Comparison of ENCODE assay signal across 12 mouse cellular contexts in the genomic region with DNA sequence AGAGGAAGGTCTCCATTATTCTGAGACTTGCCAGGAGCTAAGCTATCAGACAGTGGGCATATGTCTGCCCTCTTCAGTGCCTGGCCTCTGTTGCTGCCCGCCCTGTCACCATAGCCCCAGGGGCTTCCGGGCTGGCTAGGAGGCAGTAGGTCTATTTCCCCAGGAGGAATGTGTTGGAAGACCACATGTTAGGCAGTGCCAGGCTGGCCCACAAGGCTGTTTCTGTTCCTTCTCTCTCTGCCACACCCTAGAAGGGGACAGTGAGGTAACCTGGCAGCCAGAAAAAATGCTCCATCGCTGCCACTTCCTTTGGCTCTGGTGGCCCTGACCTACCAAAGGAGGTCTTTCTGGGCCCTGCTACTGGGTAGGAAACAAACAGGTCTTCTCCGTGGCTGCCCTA. TPM values are rescaled to one million over a fixed set of nuclear protein-coding genes. Genes with fewer than 3 reads are reported as not detected.
A peak's percentile ranks its signal among the peaks of the same experiment; 100 is the strongest.
DNase-seq lines count a peak whose midpoint lies in the region; ATAC-seq and TF ChIP-seq lines count a peak whose summit lies in the region.
"Had no signal": no experiment of that assay in that cellular context is flagged by ENCODE, and none has a peak within 500 bp of the region (broad histone marks: within the 10 kb centered on the region; RNA-seq: fewer than 3 reads in every experiment).

No protein-coding gene starts in this region.

- no peaks in the 10 kb centered on the region for H3K27me3 ChIP-seq in forebrain, embryonic 13.5 days
- no peaks in the 10 kb centered on the region for H3K27me3 ChIP-seq in hindbrain, embryonic 13.5 days
- no peaks in the 10 kb centered on the region for H3K27me3 ChIP-seq in neural tube, embryonic 13.5 days
- no peaks in the 10 kb centered on the region for H3K27me3 ChIP-seq in liver, postnatal 0 days (ENCODE audit: insufficient read depth, low read length)
- H3K27me3 ChIP-seq: embryonic facial prominence, embryonic 12.5 days; limb, embryonic 13.5 days had no signal

- WGBS in forebrain, embryonic 13.5 days, result 88% methylated on average over 4 of the region's 4 CpGs
- 88% methylated on average over 4 of the region's 4 CpGs for WGBS in hindbrain, embryonic 13.5 days
- 77% methylated on average over 4 of the region's 4 CpGs for WGBS in neural tube, embryonic 13.5 days
- 78% methylated on average over 4 of the region's 4 CpGs for WGBS in liver, postnatal 0 days (ENCODE audit: insufficient replicate concordance)

- no peak for TF ChIP-seq CTCF in layer of hippocampus, adult 2 months (conservative IDR thresholded peaks at IDR 0.05)
- no peak for TF ChIP-seq CTCF in liver, postnatal 0 days (IDR thresholded peaks at IDR 0.05; ENCODE audit: low read depth)

- no peaks in the 10 kb centered on the region for H3K9me3 ChIP-seq in forebrain, embryonic 13.5 days (replicated peaks)
- H3K9me3 ChIP-seq in hindbrain, embryonic 13.5 days, result no peaks in the 10 kb centered on the region
- H3K9me3 ChIP-seq in neural tube, embryonic 13.5 days, result no peaks in the 10 kb centered on the region
- H3K9me3 ChIP-seq in liver, postnatal 0 days (ENCODE audit: low read length), result no peaks in the 10 kb centered on the region
- H3K9me3 ChIP-seq: embryonic facial prominence, embryonic 12.5 days; limb, embryonic 13.5 days had no signal

- no peak for DNase-seq in layer of hippocampus, adult 2 months (ENCODE audit: low spot score in 2 of 2)
- DNase-seq in layer of hippocampus, adult 9-10 months (ENCODE audit: low spot score), result no peak
- no peak for DNase-seq in liver, postnatal 0 days
- DNase-seq: adrenal gland, postnatal 10 days; kidney, postnatal 10 days; lung, postnatal 10 days had no signal

- H3K4me2 ChIP-seq in forebrain, embryonic 13.5 days, result no peak overlapping the region
- no peak overlapping the region for H3K4me2 ChIP-seq in hindbrain, embryonic 13.5 days
- H3K4me2 ChIP-seq in neural tube, embryonic 13.5 days, result no peak overlapping the region
- H3K4me2 ChIP-seq in liver, postnatal 0 days (ENCODE audit: low read depth, low read length), result no peak overlapping the region
- H3K4me2 ChIP-seq: embryonic facial prominence, embryonic 12.5 days; limb, embryonic 13.5 days had no signal

- no peak for TF ChIP-seq EP300 in liver, postnatal 0 days (IDR thresholded peaks at IDR 0.05; ENCODE audit: low read depth)

- H3K27ac ChIP-seq in layer of hippocampus, adult 2 months, result peak overlapping the region; percentile 28; the same call in 1 of the 2 replicates
- peak overlapping the region; percentile 51; the same call in 1 of the 2 replicates for H3K27ac ChIP-seq in forebrain, embryonic 13.5 days
- H3K27ac ChIP-seq in hindbrain, embryonic 13.5 days, result peak overlapping the region; percentile 35
- H3K27ac ChIP-seq in neural tube, embryonic 13.5 days (replicated peaks), result peak overlapping the region; percentile 34
- no peak overlapping the region for H3K27ac ChIP-seq in liver, postnatal 0 days (ENCODE audit: low read depth)
- H3K27ac ChIP-seq: embryonic facial prominence, embryonic 12.5 days; limb, embryonic 13.5 days had no signal

- ATAC-seq in forebrain, embryonic 13.5 days, result no peak
- ATAC-seq in hindbrain, embryonic 13.5 days (ENCODE audit: low FRiP score), result no peak
- ATAC-seq in neural tube, embryonic 13.5 days (ENCODE audit: low read depth), result no peak
- ATAC-seq in megakaryocyte, adult 5-6 weeks (ENCODE audit: poor library complexity, severe bottlenecking), result no peak
- ATAC-seq in liver, postnatal 0 days, result no peak

- H3K36me3 ChIP-seq in forebrain, embryonic 13.5 days (ENCODE audit: poor library complexity, severe bottlenecking), result peaks cover 83% of the 10 kb centered on the region
- peaks cover 65% of the 10 kb centered on the region for H3K36me3 ChIP-seq in hindbrain, embryonic 13.5 days
- H3K36me3 ChIP-seq in neural tube, embryonic 13.5 days, result peaks cover 83% of the 10 kb centered on the region
- H3K36me3 ChIP-seq in liver, postnatal 0 days (replicated peaks; ENCODE audit: insufficient read depth, low read length), result no peaks in the 10 kb centered on the region

- peaks cover 20% of the 10 kb centered on the region for H3K4me1 ChIP-seq in forebrain, embryonic 13.5 days
- H3K4me1 ChIP-seq in hindbrain, embryonic 13.5 days (replicated peaks), result peaks cover 54% of the 10 kb centered on the region
- H3K4me1 ChIP-seq in neural tube, embryonic 13.5 days (replicated peaks), result peaks cover 51% of the 10 kb centered on the region
- no peaks in the 10 kb centered on the region for H3K4me1 ChIP-seq in liver, postnatal 0 days (ENCODE audit: insufficient read depth)

- no peak overlapping the region for H3K9ac ChIP-seq in forebrain, embryonic 13.5 days
- H3K9ac ChIP-seq in hindbrain, embryonic 13.5 days, result 0 out of 2 replicates have a peak overlapping the region, but pooled peaks have one; percentile 1
- 0 out of 2 replicates have a peak overlapping the region, but pooled peaks have one; percentile 31 for H3K9ac ChIP-seq in neural tube, embryonic 13.5 days
- no peak overlapping the region for H3K9ac ChIP-seq in liver, postnatal 0 days (replicated peaks)
- H3K9ac ChIP-seq: embryonic facial prominence, embryonic 12.5 days; limb, embryonic 13.5 days had no signal

- H3K4me3 ChIP-seq in layer of hippocampus, adult 2 months, result no peak overlapping the region
- no peak overlapping the region for H3K4me3 ChIP-seq in forebrain, embryonic 13.5 days
- H3K4me3 ChIP-seq in hindbrain, embryonic 13.5 days, result no peak overlapping the region
- H3K4me3 ChIP-seq in neural tube, embryonic 13.5 days, result no peak overlapping the region
- no peak overlapping the region for H3K4me3 ChIP-seq in liver, postnatal 0 days (ENCODE audit: low read depth, low read length)
- H3K4me3 ChIP-seq: embryonic facial prominence, embryonic 12.5 days; limb, embryonic 13.5 days had no signal

RNA-seq across cellular contexts. Expression of a gene that starts 36.7 kb away (rescaled TPM):
- total RNA-seq in layer of hippocampus, adult 2 months (2021), result 10 to 100 TPM; 45.9 to 53.2 TPM
- polyA plus RNA-seq in forebrain, embryonic 13.5 days (2015; fragmentation: Nextera tagmentation; extraction: Ambion mirVana), result 24.7 and 27.6 TPM in 2 replicates
- polyA plus RNA-seq in hindbrain, embryonic 13.5 days (2015; fragmentation: Nextera tagmentation; extraction: Ambion mirVana), result 40.0 and 41.1 TPM in 2 replicates
- polyA plus RNA-seq in neural tube, embryonic 13.5 days (2015; fragmentation: Nextera tagmentation; extraction: Ambion mirVana), result 41.4 and 49.6 TPM in 2 replicates
- not detected in 2 replicates for total RNA-seq in megakaryocyte, adult 5-6 weeks (2015)
- not detected in 2 replicates for total RNA-seq in megakaryocyte, adult 5-6 weeks (2017)
- 0.12 TPM in 2 replicates for polyA plus RNA-seq in liver, postnatal 0 days (2015; fragmentation: Nextera tagmentation; extraction: Ambion mirVana)

Comparison
In these comparisons a context has a peak if more than half of its experiments do, and no peak if none do; other contexts are left out.
1. H3K9ac ChIP-seq: peak in hindbrain, embryonic 13.5 days (single experiment) and neural tube, embryonic 13.5 days (single experiment); none in forebrain, embryonic 13.5 days (single experiment) and liver, postnatal 0 days (single experiment).
2. RNA of a gene that starts 36.7 kb away (polyA plus RNA-seq): 41.4 to 49.6 TPM in neural tube, embryonic 13.5 days, 40.0 to 41.1 TPM in hindbrain, embryonic 13.5 days and 24.7 to 27.6 TPM in forebrain, embryonic 13.5 days; 0.12 TPM in liver, postnatal 0 days; every median in the first group is over 10 times any median in the second.